Mouse (Mus musculus): ENCODE data around the gene Apoc3.

Apoc3 gene

GRCm38 (mm10) chr9:46194809-46195208, 40.6 kb downstream of the Apoc3 start:
- CTCF ChIA-PET: no interaction called here

DNA sequence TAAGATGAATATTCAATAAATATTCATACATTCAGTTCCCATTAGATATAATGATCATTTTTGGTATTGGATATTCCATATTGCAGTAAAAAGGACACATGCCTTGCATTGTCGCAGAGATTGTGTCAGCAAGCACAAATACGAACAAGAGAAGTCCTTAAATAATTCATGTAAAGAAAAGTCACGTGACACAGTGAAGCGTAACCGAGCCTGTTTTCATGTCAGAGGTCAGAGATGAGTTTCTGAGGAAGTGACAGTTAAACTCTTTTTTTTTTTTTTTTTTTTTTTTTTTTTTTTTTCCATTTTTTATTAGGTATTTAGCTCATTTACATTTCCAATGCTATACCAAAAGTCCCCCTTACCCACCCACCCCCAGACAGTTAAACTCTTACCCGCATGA, 42.8 kb downstream of the Apoc3 start:
- CTCF ChIA-PET: interaction anchor here (0.6 kb wide), 1 partner anchor 17 kb away, joined by 3 read pairs; no protein-coding TSS in a partner anchor

DNA sequence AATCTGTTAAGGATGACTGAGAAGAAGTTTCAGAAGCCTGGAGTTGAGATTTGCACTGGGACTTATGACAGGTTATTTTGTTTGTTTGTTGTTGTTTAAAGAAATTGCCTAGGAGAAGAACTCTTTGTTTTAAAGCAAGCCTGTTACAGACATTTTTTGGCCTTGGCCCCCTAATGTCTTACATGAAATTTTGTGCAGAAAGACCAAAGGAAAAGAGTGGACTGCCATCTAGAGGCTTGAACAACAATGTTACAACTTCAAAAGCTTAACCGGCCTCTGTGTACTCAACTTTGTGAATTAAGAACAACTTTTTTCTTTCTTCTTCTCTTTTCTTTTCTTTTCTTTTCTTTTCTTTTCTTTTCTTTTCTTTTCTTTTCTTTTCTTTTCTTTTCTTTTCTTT, 43.8 kb downstream of the Apoc3 start:
- CTCF ChIA-PET: interaction anchor here (0.5 to 1.5 kb wide), 3 partner anchors 139 to 286 kb away, joined by 3 read pairs; partner anchors contain the start of genes Pafah1b2 and Sik3

- CTCF ChIA-PET: interaction anchor here (0.5 to 1.5 kb wide), 3 partner anchors 139 to 286 kb away, joined by 3 read pairs; partner anchors contain the start of genes Pafah1b2 and Sik3
These were observed 44.2 kb downstream of the Apoc3 start for GRCm38 (mm10) chr9:46191234-46191633.

- CTCF ChIA-PET: interaction anchor here (0.6 kb wide), 1 partner anchor 349 kb away, joined by 3 read pairs; no protein-coding TSS in a partner anchor
These were observed 46.1 kb downstream of the Apoc3 start for GRCm38 (mm10) chr9:46189381-46189780.

- CTCF ChIA-PET: interaction anchor here (0.6 kb wide), 1 partner anchor 349 kb away, joined by 3 read pairs; no protein-coding TSS in a partner anchor
These were observed 46.5 kb downstream of the Apoc3 start for GRCm38 (mm10) chr9:46188956-46189355.

- CTCF ChIA-PET: no interaction called here
These were observed 47.1 kb downstream of the Apoc3 start for GRCm38 (mm10) chr9:46188370-46188769.

- CTCF ChIA-PET: no interaction called here
These were observed 49.0 kb downstream of the Apoc3 start for GRCm38 (mm10) chr9:46186387-46186786.

GRCm38 (mm10) chr9:46185191-46185590, 50.2 kb downstream of the Apoc3 start:
- CTCF ChIA-PET: interaction anchor here (1.0 to 1.3 kb wide), 3 partner anchors 10 to 273 kb away, joined by 3 to 5 read pairs (median 3); no protein-coding TSS in a partner anchor

GRCm38 (mm10) chr9:46184542-46184941, 50.9 kb downstream of the Apoc3 start:
- CTCF ChIA-PET: interaction anchor here (1.2 to 1.3 kb wide), 2 partner anchors 9 to 272 kb away, joined by 3 to 5 read pairs; no protein-coding TSS in a partner anchor
